Mouse (Mus musculus) gonadal fat pad, adult 2 months (tissue): ENCODE data around the gene Zswim5. TPM values are rescaled to one million over a fixed set of nuclear protein-coding genes. Genes with fewer than 3 reads are reported as not detected.

Source experiments
- DNase-seq: peaks from one replicate; pipeline ENCODE4 v3.0.0-alpha.2; 2012; ENCODE audit warnings: low read depth
- polyA plus RNA-seq: library from polyadenylated mRNA; depleted of rRNA; stranded (reverse); fragments of >200 nt; gene quantifications from 2 replicates; pipeline ENCODE4 v1.2.3, GENCODE M21; 2012; rRNA removed

Gene Zswim5
- polyA plus RNA-seq, 1 experiment = 2.3 TPM

DNA sequence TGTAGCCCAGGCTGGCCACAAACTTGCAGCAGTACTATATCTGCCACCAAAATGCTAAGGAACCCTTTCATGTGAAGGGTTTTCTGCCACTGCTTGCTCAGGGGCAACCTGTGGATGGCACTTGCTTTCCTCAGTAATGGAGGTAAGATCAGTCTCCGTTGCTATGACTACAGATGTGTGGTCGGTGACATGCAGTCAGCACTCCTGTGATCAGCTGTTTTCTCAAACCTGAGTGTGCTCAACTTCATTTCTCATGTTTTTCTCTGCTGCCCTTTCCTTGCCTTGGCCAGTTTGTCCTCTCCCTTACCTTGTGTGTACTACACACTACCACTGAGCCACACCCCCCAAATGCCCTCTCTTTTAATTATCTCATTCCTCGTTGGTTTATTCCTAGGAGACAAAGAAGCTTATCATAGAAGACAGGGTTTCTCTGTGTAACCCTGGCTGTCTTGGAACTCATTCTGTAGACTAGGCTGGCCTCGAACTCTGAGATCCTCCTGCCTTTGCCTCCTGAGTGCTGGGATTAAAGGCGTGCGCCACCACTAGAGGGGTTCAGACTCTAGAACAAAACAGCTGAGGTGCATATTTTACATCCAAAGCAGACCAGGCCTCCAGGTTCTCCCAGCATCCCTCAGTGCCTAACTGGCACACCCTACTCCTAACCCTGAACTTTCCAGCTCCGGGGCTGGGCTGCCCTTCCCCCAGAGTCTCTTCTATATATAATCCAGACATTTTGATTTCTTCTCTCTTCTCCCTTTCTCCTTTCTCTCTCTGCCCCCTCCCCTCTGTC, 128.6 kb downstream of the Zswim5 start:
- DNase-seq = no peak

DNA sequence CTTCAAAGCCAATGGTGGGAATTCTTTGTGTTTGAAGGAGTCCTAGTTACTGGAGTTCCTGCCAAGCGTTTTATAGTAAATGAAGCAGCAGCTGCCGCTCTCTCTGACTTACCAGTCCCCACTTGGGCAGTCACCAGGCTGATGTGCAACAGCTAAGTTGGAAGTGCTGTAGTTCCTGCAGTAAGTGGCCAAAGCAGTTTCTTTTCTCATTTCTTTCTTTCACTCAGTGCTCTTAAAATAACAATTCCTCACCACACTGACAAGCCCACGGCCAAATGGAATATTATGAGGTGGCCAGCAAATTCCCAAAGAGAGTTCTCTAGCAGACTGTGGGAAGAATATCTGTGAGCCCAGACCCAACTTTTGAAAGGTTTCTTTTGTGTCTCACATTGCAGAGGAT, 129.9 kb downstream of the Zswim5 start:
- DNase-seq = no peak

DNA sequence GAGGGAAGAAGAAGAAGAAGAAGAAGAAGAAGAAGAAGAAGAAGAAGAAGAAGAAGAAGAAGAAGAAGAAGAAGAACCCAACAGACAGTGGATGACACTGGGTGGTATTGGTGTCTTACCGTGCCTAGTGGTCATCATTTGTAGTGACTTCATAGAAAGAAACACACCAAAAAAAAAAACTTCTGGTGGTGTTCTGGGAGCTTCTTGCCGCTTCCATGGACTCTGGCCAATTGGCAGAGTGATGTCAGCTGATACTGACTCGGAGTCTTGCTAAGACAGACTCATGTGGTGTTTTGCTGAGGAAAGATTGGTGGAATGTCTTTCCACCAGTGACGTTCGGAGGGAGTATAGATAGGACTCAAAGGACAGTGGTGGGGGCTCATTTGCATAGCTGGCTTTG, 133.1 kb downstream of the Zswim5 start:
- DNase-seq = no peak

DNA sequence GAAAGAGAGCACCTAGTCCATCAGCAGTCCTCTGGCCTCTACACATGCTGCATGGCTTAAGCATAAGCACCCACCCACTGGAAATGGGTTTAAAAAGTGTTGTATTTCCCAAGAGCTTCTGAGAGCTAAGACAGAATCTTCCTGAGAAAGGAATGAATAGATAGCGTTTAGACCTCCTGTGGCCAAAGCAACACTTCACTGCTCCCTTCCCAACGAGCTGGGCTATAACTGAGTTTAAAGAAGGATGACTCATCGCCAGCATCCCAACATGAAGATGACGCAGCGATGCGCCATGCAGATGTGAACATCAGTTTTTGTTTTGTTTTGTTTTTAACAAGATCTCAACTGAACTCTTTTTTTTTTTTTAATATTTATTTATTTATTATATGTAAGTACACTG, 136.4 kb downstream of the Zswim5 start:
- DNase-seq = no peak

DNA sequence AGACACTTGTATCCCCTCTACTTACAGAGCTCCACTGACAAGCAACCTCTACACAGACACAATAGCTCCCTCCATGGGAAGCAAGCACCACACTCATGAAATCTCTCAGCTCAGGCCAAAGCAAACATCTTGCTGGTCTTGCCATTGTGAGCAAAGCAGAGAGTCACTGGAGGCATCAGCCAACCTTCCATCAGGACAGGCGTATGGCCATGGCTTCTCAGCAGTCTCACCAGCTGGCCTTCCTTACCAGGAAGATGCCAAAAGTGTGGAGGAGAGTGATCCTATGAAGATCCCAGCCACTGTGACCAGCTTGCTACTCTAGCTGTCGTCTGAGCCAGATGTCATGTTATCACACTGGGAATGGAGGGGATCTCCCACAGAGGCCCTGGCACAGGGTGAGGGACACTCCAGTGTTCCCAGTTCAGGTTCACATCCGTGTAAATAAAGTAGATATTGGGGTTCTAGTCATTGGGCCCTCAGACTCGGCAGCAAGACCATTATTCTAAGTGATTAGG, 137.8 kb downstream of the Zswim5 start:
- no peak for DNase-seq

DNA sequence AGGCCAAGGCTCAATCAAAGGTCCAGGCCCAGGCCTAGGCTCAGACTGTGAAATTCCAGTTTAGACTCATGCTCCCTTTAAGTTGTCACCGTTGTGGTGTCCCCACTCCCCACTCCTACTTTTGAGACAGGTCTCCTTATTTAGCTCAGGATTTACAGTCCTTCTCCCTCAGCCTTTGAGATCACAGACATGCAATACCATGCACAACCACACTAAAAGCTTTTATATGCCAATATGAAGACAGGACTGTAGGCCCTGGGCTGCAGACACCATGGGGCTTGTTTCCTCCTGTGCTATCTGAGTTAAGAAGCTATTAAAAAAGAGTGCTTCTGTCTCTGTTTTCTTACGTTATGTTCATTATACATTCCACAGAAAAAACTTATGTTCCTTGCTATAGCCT, 140.6 kb downstream of the Zswim5 start:
- no peak for DNase-seq

DNA sequence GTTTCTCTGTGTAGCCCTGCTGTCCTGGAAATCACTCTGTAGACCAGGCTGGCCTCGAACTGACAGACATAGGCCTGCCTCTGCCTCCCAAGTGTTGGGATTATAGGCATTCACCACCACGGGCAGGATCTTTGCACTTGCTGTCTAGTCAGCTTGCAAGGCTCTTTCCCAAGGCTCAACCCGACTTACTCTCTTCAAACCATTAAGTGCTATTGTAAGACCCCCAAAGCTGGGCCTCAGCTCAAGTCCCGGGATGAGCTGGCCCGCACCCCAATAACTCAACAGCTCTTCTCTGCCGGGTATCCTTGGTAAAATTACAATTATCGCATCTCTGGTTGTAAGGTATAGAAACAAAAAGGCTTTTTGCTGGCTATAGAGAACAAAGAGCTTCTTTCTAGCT, 141.2 kb downstream of the Zswim5 start:
- DNase-seq = no peak

DNA sequence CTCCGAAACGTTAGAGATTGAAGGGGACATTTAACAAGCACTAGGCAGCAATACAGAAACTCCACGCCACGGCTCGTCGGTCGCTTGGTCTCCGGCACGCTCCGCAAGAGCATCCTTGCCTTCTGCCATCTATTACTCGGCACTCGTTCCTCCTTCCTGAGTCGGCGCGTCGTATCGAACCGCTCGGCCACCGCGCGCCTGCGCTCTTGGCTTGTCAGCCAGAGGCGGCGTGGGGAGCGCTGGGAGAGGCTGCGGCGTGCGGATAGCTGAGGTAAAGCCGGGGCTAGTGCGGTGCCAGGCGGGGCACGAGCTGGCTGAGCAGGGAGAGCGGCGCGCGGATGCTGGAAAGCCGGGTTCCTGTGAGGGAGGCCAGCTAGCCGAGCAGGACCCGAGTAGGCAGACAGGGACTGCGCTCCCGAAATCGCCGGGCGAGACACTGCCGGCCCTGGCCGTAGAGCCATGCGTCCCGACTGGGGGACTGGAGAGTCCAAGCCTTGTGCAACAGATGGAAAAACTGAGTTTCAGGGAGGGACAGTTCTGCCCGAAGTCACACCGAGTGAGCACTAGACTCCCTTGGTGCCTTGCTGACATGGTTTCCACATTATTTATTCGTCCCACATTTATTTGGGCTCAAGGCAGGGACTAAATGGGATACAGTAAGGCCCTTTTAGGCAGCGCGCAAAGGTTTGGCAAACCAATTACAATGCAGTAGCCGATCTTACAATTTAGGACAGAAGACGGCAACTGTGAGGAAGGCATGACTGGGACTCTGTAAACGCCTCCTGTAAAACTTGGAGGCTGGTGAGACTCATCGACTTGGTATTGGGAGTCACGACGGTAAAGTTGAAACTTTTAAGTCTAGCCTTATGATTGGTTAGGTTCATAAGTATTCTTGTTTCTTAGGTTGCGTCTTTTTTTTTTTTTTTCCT, 142.3 kb downstream of the Zswim5 start, which contains the start of gene Eif2b3:
Gene Eif2b3 (plus strand): TSS at position 197 of the 929 bp plus-strand sequence.
- no peak for DNase-seq

DNA sequence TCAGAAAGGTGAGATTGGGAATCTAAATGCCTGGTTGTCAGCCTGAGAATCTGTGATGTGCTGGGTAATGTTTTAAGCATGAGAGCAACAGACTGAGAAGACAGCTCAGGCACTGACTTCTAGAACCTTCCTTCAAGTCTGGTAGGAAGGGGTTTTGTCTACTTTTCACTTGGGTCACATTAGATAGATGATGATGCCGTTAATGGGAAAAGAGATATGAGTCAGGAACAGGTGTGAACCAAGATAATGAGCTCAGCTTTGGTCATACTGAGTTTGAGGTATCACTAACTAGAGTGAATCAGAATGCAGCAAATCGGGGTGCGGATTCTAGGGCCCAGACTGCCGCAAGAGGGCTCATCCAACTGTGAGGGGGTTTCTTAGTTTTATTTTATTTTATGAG, 146.3 kb downstream of the Zswim5 start:
- no peak for DNase-seq

DNA sequence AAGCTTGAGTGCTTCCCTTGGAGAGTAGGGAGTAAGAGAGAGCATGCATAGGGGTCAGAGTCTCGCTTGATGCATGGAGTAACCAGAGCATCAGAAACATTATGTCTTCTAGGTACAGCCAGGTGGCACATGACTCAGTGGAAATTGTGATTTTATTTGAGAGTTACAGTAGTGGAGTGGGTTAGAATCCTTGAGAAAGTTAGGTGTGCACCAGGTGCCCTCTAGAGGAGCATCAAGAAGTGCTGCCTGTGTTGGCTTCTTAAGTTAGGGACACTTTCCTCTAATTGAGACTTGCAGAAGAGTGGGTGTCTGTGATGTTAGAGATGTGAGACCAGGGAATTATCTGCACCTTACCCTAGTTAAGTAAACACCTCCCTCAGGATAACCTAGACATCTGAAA, 153.9 kb downstream of the Zswim5 start:
- no peak for DNase-seq

Other genes with a start within 250 kb of the Zswim5 start
- 3.8 and 4.4 TPM in 2 replicates for gene Nasp, start 249.4 kb upstream of the Zswim5 start, polyA plus RNA-seq
- gene Akr1a1, start 225.7 kb upstream of the Zswim5 start, polyA plus RNA-seq = 1,043 and 1,056 TPM in 2 replicates
- gene Prdx1, start 191.8 kb upstream of the Zswim5 start, polyA plus RNA-seq = 253 and 263 TPM in 2 replicates
- 21.9 and 22.1 TPM in 2 replicates for gene Mmachc, start 169.0 kb upstream of the Zswim5 start, polyA plus RNA-seq
- gene Ccdc163, start 168.9 kb upstream of the Zswim5 start, polyA plus RNA-seq = 21.3 and 25.8 TPM in 2 replicates
- gene Tesk2, start 156.4 kb upstream of the Zswim5 start, polyA plus RNA-seq = 12.7 and 12.8 TPM in 2 replicates
- gene Toe1, start 69.7 kb upstream of the Zswim5 start, polyA plus RNA-seq = 61.8 and 66.3 TPM in 2 replicates
- gene Mutyh, start 69.7 kb upstream of the Zswim5 start, polyA plus RNA-seq = 9.9 and 16.2 TPM in 2 replicates
- gene Hpdl, start 55.7 kb upstream of the Zswim5 start, polyA plus RNA-seq = 65.7 and 74.3 TPM in 2 replicates
- gene Urod, start 117.0 kb downstream of the Zswim5 start, polyA plus RNA-seq = 125 and 141 TPM in 2 replicates
- 35.8 and 47.2 TPM in 2 replicates for gene Hectd3, start 117.9 kb downstream of the Zswim5 start, polyA plus RNA-seq
- 13.2 and 18.3 TPM in 2 replicates for gene Eif2b3, start 142.0 kb downstream of the Zswim5 start, polyA plus RNA-seq
- gene Ptch2, start 218.7 kb downstream of the Zswim5 start, polyA plus RNA-seq = 44.5 and 48.7 TPM in 2 replicates
- gene Btbd19, start 248.3 kb downstream of the Zswim5 start, polyA plus RNA-seq = 12.3 and 13.8 TPM in 2 replicates
- gene Tctex1d4, start 249.4 kb downstream of the Zswim5 start, polyA plus RNA-seq = 24.7 and 28.9 TPM in 2 replicates